Mouse (Mus musculus) ES-CJ7 (cell line): Measurements from ENCODE around the gene Cnih4.

ENCODE experiments used
- DNase-seq: peaks from one replicate; pipeline ENCODE4 v3.0.0; 2011; ENCODE audit warnings: low read depth, low spot score

Cnih4 gene

GRCm38 (mm10) chr1:181211403-181211919 is 67.0 kb downstream of the Cnih4 start:
- DNase-seq = no peak

- peak; percentile 90 for DNase-seq
Measured at GRCm38 (mm10) chr1:181211920-181212633, 67.6 kb downstream of the Cnih4 start, which contains the start of gene Wdr26. TSS of gene Wdr26 (minus strand) at chr1:181212001.

DNA sequence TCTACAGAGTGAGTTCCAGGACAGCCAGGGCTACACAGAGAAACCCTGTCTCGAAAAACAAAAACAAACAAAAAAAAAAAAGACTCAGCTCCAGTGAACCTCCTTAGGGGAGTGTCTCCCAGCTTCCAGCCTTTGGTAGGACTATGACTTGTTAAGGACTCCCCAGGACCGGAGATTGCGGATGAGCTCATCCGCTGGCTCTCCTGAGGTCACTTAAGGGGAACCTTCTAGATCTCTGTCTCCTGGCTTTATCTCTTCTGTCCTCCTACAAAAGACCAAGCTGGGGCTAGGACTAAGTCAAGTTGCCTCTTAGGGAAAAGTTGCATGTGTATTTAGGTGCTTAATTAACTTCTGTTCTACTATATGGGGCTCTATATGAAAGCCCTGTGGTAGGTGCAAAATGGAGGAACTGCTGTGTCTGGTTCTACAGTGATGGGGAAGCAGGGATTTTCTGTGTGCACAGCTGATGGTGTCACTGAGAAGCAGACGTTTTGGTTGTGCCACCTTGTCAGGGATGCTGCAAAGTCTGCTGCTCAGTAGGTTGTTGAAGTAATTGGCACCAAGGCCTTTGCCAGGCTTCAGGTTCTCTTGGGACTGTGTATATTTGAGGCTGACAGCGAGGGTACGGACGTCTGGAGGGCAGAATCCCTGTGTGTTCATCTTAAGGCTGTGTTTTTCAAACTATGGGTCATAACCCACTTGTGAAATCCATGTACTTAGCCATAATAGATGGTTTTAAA is 70.0 kb downstream of the Cnih4 start:
- DNase-seq = no peak

DNA sequence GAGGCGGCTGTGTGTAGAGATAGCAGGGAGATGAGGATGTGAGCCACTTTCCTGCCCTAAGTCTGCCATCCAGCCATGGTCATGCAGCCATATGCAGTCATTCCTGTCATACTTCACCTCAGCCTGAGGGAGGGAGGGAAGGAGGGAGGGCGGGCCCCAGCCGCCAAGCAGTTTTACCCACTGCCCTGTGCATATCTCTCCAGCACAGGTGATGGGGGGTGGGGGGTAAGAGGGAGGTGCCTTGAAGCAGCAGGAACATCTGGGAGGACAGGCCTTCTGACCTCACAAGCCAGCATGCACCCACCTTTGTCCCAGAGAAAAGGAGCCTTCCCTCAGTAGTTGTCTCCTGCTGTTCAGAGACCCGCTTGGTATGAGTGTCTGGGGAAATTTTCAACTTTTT is 71.8 kb downstream of the Cnih4 start:
- DNase-seq = no peak
